Mouse (Mus musculus): ENCODE measurements around the gene Klk1b5.
"Not testable (repeated sequence)": the region's sequence is repeated elsewhere in the genome, so short reads cannot be mapped to it uniquely, and the experiment has no call there.

The Klk1b5 gene

GRCm38 (mm10) chr7:44215645-44216044 is at the start of gene Klk1b5:
TSS of gene Klk1b5 (plus strand) at chr7:44215945.
- DNase-seq (ENCODE audit: extremely low spot score, low spot score) = no peak

DNA sequence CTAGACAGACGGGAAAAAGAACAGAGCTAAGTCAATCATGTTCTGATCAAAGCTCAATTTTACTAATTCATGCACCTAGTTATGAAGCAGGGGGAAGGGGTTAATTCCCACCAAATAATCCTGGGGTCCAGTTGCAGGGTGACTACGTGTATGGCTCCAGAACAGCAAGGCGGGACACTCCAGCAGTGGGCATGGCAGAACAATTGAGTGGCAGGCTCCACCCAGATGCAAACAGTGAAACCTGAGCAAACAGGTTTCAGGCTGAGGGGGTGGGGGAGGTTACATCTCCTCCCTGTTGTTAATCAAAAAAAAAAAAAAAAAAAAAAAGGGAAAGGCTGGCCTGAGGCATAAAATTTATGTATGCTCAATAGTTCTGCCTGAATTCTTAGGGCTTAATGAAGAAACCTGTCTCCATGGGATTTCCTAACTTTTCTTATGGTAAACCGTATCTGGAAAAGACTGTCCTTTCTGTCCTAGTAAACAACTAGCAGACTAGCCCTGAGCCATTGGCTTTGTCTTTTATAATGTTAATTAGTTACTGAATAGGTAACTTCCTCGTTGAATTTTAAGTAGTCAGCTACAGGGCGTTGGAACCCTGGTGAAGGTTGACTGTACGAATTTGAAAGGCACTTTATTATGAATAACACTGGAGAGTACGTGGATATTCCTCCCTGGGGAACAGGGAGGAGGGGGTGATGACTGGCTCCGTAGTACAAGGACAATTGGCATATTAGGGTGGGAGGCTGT is 36.3 kb upstream of the Klk1b5 start:
- no peak for DNase-seq (ENCODE audit: extremely low spot score, low spot score)

DNA sequence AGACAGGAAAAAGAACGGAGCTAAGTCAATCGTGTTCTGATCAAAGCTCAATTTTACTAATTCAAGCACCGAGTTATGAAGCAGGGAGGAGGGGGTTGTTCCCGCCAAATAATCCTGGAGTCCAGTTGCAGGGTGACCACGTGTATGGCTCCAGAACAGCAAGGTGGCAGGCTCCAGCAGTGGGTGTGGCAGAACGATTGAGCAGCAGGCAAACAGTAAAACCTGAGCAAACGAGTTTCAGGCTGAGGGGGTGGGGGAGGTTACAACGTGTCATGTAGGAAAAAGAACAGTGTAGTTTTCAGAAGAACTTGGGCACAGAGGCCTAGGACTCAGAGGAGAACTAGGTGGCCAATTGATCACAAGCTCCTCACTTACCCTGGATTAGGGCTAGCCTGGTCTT is 29.2 kb upstream of the Klk1b5 start:
- DNase-seq (ENCODE audit: extremely low spot score, low spot score) = not testable (repeated sequence)

- not testable (repeated sequence) for DNase-seq (ENCODE audit: extremely low spot score, low spot score)
Measured at GRCm38 (mm10) chr7:44187936-44188335, 27.8 kb upstream of the Klk1b5 start, which contains the start of gene Klk1b24. TSS of gene Klk1b24 (plus strand) at chr7:44188236.

DNA sequence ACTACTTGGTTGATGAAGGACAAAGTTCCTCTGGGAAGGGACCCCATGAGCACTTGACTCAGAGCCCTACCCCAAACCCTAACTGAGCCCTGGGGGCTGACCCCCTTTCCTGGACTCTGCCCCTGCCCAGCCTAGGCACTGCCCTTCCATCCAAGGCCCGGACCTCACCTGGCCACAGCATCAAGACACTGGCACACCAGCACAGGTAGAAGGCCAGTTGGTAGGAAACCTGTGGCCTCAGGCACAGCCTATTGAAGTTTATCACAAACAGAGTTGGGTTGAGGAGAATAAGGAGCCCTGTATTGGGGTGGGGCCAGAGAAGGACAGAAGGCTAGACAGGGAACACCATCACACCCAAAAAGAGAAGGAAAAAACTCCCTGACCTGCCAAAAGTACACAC is 22.3 kb upstream of the Klk1b5 start:
- DNase-seq (ENCODE audit: extremely low spot score, low spot score) = not testable (repeated sequence)

GRCm38 (mm10) chr7:44197891-44198290 is 17.9 kb upstream of the Klk1b5 start, which contains the start of gene Klk1b3:
TSS of gene Klk1b3 (plus strand) at chr7:44198191.
- DNase-seq (ENCODE audit: extremely low spot score, low spot score) = no peak

DNA sequence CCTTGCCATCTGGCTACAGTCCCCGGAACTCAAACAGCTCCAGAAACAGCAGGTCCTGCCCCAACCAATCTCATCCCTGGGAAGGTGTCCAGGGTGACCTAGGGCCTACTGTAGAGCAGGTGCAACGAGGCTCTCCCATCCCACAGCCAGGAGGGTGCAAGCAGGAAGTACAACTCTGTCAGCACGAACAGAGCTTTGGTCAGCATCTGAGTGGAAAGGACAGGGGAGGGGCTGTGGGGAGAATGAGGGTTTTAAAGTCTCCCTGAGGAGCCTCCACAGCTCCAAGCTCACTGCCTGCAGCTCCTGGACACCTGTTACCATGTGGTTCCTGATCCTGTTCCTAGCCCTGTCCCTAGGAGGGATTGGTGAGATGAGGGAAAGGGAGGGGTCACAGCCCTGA is 8.6 kb upstream of the Klk1b5 start, which contains the start of gene Klk1b4:
Klk1b4 (plus strand) TSS at position 301 of the 400 bp plus-strand sequence.
- not testable (repeated sequence) for DNase-seq (ENCODE audit: extremely low spot score, low spot score)

DNA sequence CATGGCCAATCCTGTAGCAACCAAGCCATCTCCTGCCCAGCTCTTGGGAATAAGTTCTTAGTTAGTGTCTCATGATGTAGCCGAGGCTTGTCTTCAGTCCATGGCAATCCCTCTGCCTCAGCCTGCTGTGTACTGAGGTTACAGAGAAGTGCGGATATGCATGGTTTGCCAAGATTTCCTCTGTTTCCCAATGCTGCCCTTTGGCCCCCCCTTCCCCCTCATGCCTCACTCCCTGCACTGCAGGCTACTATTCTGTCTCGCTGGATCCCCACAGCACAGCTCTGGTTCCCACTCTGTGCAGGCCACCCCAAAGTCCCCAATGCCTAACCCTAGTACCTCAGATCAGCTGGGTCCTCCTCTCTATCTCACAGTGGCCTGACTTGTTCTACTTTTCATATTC is 7.4 kb upstream of the Klk1b5 start:
- no peak for DNase-seq (ENCODE audit: extremely low spot score, low spot score)

- DNase-seq (ENCODE audit: extremely low spot score, low spot score) = not testable (repeated sequence)
Measured at GRCm38 (mm10) chr7:44221601-44222000, 5.9 kb downstream of the Klk1b5 start.

GRCm38 (mm10) chr7:44222335-44222734 is 6.6 kb downstream of the Klk1b5 start:
- not testable (repeated sequence) for DNase-seq (ENCODE audit: extremely low spot score, low spot score)

- DNase-seq (ENCODE audit: extremely low spot score, low spot score) = no peak
Measured at GRCm38 (mm10) chr7:44225076-44225475, 9.3 kb downstream of the Klk1b5 start, which contains the start of gene Klk1. TSS of gene Klk1 (plus strand) at chr7:44225360.

DNA sequence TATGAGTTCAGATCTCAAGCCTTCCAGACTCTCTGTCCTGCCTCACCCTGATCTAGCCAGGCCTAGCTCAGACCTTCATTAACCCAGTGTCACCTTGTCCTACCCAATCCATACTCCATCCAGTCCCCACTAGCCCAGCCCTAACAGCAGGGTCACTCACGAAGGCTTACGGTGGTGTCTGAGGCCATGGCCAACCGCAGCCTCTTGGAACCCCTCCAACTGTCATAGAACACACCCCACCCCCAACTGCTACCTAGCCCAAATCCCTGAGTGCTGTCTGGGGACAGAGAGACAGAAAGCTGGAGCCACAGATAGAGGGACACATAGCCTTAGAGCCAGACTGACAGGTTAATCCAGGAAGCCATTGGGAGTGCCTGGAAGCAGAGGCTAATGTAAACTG is 20.2 kb downstream of the Klk1b5 start, which contains the start of gene Gm36864:
Gm36864 (plus strand) TSS at position 269 of the 400 bp plus-strand sequence.
- DNase-seq (ENCODE audit: extremely low spot score, low spot score) = no peak

GRCm38 (mm10) chr7:44239913-44240312 is 24.2 kb downstream of the Klk1b5 start:
- no peak for DNase-seq (ENCODE audit: extremely low spot score, low spot score)

- no peak for DNase-seq (ENCODE audit: extremely low spot score, low spot score)
Measured at GRCm38 (mm10) chr7:44240712-44241111, 25.0 kb downstream of the Klk1b5 start.

- no peak for DNase-seq (ENCODE audit: extremely low spot score, low spot score)
Measured at GRCm38 (mm10) chr7:44241163-44241562, 25.4 kb downstream of the Klk1b5 start.

GRCm38 (mm10) chr7:44244080-44244479 is 28.3 kb downstream of the Klk1b5 start:
- no peak for DNase-seq (ENCODE audit: extremely low spot score, low spot score)

DNA sequence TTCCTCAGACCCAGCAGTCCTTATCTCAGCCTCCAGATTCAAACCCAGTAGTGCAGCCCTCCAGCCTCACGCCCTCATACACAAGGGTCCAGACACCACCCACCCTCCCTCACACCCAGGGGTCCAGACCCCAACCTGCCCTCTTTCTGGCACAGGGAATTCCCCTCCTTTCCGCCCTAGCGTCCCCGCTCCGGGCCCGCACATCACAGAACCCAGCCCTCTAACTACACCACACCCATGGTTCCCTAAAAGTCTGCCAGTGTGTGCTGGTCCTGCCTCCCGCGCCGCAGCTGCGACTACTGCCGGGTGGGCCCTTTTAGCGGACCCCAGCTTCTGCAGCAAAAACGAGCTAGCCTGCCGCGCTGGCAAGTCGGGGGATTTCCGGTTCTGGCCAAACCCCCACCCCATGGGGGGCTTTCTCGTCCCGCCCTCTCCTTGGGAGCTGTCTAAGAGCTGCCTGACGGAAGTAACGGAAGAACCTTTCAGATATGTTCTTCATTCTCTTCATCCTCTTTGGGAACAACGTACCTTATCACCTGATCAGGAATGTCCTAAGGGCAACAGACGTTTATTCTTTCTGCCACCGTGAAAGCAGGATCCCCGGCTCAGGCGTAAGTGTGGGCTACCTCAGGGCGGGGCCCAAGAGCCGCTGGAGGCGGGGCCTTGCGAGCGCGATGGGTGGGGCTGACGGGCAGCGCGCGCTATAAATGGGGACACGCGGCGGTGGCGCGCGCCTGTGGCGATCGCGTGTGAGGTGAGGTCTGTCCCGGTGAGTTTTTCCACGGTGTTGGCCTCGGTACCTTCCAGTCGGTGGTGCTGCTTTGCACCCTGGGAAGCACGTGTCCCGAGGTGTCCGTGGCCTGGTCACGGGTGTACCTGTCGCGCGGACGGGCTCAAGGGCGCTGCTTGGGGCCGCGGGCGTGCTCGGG is 30.6 kb downstream of the Klk1b5 start, which contains the start of the genes 1700028J19Rik and 2410002F23Rik:
1700028J19Rik (minus strand) TSS at position 641 of the 929 bp plus-strand sequence.
2410002F23Rik (plus strand) TSS at position 668 of the 929 bp plus-strand sequence.
- DNase-seq (ENCODE audit: extremely low spot score, low spot score) = peak; percentile 93

- DNase-seq (ENCODE audit: extremely low spot score, low spot score) = no peak
Measured at GRCm38 (mm10) chr7:44246984-44247470, 31.3 kb downstream of the Klk1b5 start.

DNA sequence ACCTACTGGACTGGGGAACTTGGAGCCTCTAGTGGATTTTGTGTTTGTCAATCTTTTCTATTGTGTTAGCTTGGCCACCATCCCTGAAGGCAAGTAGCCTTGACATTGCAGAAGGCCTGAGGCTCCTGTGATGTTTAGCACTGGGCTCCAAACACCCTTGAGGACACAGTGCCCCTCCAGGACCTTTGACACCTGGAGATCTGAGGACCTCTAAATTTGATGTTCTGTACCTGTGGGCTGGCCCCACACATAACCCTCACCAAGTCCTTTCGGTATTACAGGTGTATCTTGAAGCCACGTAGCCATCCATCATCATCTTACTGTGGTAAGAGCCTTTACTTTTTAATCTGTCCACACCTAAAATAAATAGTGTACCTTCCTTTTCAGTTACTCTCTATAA is 32.2 kb downstream of the Klk1b5 start:
- no peak for DNase-seq (ENCODE audit: extremely low spot score, low spot score)

- no peak for DNase-seq (ENCODE audit: extremely low spot score, low spot score)
Measured at GRCm38 (mm10) chr7:44249248-44249647, 33.5 kb downstream of the Klk1b5 start.

DNA sequence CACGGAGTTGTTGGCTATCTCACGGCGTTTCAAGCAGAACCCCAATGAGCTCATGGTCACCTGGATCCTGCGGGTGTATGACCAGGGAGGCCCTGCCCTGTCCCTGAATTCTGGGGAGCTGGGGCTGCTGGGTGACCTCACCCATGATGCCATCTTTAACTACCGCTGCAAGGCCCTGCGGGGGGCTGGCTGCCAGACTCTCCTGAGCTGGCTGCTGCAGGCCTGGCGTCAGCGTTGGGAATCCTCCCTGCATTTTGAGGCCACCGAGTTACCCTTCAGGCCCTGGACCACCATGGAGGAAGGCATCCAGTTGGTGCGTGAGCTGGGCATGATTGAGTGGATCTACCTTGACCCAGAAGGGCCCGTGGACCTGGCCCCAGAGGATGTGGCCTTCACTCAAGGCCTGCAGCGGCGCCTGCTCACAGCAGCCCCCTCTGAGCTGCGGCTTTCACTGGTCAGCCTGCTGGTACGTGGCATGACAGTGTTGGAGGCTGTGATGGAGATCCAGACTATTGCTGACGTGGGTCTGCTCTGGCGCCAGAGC is 35.1 kb downstream of the Klk1b5 start:
- not testable (repeated sequence) for DNase-seq (ENCODE audit: extremely low spot score, low spot score)
